Mouse (Mus musculus) natural killer cell, adult 2 months (primary cell): ENCODE results near the gene Cysrt1.

ENCODE experiments used
- DNase-seq, 2 experiments: peaks; one replicate each; pipeline ENCODE4 v3.0.0; 2022; ENCODE audit warnings: low spot score in 2 of 2

Gene Cysrt1

GRCm38 (mm10) chr2:25236614-25237013 lies 5.6 kb downstream of the Cysrt1 start, which contains the start of gene Rnf224:
Rnf224 (minus strand) TSS chr2:25236787.
- no peak for DNase-seq

GRCm38 (mm10) chr2:25234551-25235220 lies 7.6 kb downstream of the Cysrt1 start:
- DNase-seq, result no peak

DNA sequence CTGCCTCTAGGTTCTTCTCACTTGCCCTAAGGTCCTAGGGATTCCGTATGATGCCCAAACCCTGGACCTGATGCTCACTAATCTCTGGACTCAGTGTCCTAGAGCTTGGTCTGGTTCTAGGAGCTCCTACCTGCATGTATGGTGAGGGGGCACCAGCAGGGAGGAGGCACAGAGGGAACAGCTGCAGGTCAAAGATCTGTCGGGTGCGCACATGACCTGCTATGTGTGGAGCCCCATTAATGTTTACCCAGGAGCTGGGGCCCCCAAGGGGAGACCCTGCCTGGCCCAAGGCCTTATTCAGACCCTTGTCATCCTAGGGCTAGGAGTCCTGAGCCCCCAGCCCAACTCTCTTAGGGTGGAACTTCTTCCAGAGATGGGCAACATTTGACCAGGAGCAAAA lies 8.2 kb downstream of the Cysrt1 start, which contains the start of gene Slc34a3:
TSS of gene Slc34a3 (minus strand) at position 315 of the 400 bp plus-strand sequence.
- DNase-seq, result no peak

- no peak for DNase-seq
Measured at GRCm38 (mm10) chr2:25233421-25233820, 8.8 kb downstream of the Cysrt1 start.

- no peak for DNase-seq
Measured at GRCm38 (mm10) chr2:25231038-25231437, 11.2 kb downstream of the Cysrt1 start.

GRCm38 (mm10) chr2:25230581-25230980 lies 11.7 kb downstream of the Cysrt1 start:
- no peak for DNase-seq

DNA sequence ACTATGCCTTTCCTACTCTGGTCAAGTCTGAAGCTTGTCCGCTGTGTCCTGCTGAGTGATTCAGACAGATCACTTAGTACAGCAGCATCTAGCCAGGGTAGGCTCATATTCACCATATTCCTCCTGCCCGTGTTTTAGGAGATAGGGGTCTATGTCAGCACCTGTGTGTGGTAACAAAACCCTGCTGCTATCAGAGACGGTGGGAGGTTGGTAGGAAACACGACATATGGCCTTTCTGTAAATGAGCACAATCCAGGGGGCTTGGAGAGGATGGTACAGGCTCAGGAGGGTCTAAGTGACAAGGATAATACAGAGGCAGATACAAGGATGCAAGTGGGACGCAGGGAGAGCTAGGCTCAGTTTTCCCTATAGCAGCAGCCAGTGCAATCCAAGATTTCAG lies 12.7 kb downstream of the Cysrt1 start:
- no peak for DNase-seq

DNA sequence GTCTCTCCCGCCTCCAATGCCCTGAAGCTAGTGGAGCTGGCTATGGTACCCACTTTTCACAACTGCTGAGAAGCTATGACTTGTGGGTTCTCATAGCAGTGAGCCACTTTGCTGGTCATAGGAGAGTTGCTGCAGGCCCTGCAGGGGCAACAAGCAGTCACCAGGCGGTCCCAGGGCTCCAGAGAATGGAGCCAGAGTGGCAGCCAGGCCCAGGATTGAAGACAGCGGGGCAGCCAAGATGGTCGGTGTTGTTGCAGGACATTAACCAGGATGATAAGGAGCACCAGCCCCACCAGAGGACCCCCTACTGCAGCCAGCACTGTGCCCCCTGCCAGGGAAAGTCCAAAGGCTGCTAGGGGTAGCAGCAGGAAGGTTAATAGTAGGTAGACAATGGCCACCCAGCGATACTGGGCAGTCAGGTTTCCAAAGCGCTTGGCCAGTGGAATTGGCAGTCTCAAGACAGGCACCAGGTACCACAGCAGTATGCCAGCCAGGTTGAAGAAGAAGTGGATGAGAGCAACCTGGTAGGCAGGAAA lies 13.2 kb downstream of the Cysrt1 start:
- no peak for DNase-seq

GRCm38 (mm10) chr2:25228431-25228889 lies 13.8 kb downstream of the Cysrt1 start:
- DNase-seq, result peak; percentile 91

DNA sequence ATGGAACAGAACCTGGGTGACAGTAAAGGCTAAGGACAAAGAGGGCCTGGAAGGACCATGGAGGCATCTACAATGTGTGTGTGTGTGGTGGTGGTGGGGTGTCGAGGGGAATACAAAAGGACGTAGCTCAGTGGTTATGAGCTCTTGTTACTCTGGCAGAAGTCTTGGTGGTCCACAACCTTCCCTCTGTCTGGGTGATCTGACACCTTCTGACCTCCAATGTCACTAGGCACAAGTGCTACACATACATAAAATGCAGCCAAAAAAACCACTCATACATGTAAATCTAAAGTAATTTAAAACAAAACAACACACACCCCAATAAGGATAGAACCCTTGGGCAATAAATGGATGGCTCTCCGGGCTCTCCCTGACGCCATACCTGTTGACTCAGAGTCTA lies 14.8 kb downstream of the Cysrt1 start:
- no peak for DNase-seq

- DNase-seq, result no peak
Measured at GRCm38 (mm10) chr2:25226864-25227263, 15.4 kb downstream of the Cysrt1 start.

DNA sequence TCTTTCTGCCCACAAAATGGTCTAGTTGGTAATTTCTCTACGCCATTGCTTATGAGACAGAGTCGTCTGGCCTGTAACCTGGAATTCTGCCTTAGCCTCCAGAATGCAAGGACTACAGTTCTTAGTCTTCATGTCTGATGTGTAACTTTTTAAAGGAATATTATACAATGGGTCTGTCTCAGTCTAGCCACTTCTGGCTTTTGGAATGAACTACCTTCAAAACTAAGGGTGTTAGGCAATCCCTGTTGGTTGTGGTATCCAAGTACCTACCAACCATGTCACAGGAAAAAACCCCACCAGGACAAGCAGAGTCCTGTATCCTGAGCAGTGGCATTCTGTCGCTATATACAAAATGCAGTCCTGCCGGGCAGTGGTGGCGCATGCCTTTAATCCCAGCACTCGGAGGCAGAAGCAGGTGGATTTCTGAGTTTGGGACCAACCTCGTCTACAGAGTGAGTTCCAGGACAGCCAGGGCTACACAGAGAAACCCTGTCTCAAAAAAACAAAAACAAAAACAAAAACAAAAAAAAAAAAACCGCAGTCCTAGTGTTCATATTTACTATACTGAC lies 16.4 kb downstream of the Cysrt1 start:
- DNase-seq, result no peak

- DNase-seq, result peak; percentile 99
Measured at GRCm38 (mm10) chr2:25224766-25225752, 17.2 kb downstream of the Cysrt1 start.

DNA sequence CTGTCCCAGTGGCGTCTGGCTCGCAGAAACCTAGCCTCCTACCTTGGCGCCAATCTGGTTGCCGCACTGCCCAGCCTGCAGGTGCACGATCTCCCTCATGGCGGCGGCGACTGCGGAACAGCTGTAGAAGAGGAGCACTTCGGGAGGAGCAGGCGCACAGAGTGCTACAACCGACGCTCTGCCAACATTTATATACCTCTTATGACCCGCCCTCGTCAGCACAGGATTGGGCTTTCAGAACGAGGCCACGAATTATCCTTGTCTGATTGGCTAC lies 17.8 kb downstream of the Cysrt1 start, which contains the start of gene Tubb4b:
TSS of gene Tubb4b (minus strand) at position 211 of the 274 bp plus-strand sequence.
- no peak for DNase-seq

DNA sequence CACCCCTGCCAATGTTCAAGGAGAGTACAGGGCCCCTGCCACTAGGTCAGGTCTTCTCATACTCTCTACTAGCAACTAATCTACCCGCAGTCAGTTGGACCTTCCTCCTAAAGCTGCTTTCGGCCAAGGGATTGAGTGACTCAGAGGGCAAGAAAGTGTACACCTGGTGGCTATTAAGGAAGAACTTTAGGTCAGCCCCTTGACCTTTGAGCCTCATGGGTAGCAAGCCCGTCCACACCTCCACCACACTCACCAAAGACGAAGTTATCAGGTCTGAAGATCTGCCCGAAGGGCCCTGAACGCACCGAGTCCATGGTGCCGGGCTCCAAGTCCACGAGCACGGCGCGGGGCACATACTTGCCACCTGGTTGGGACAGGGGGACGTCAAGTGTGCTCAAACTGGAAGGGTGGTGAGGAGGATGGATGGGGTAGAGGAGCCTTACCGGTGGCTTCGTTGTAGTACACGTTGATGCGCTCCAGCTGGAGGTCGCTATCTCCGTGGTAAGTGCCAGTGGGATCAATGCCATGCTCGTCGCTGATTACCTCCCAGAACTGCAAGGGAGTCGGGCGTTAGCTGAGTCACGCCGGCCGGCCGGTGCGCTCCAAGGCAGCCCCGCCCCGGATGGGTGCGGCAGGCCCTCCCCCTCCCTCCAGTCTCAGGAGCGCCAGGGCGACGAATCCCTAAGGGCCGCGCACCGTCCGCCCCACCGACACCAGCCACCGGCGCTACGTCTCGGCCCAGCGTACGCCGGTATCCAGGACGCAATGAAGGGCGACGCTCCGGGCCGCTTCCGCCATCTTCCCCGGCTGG lies 18.4 kb downstream of the Cysrt1 start:
- DNase-seq, result no peak

- no peak for DNase-seq
Measured at GRCm38 (mm10) chr2:25221331-25221772, 20.9 kb downstream of the Cysrt1 start.

- DNase-seq, result no peak
Measured at GRCm38 (mm10) chr2:25218445-25218844, 23.8 kb downstream of the Cysrt1 start, which contains the start of gene Fam166a. Fam166a (plus strand) TSS chr2:25218745.

- no peak for DNase-seq
Measured at GRCm38 (mm10) chr2:25217666-25218065, 24.6 kb downstream of the Cysrt1 start.

GRCm38 (mm10) chr2:25214444-25214843 lies 27.8 kb downstream of the Cysrt1 start, which contains the start of gene Stpg3:
Stpg3 (minus strand) TSS chr2:25214637.
- no peak for DNase-seq

DNA sequence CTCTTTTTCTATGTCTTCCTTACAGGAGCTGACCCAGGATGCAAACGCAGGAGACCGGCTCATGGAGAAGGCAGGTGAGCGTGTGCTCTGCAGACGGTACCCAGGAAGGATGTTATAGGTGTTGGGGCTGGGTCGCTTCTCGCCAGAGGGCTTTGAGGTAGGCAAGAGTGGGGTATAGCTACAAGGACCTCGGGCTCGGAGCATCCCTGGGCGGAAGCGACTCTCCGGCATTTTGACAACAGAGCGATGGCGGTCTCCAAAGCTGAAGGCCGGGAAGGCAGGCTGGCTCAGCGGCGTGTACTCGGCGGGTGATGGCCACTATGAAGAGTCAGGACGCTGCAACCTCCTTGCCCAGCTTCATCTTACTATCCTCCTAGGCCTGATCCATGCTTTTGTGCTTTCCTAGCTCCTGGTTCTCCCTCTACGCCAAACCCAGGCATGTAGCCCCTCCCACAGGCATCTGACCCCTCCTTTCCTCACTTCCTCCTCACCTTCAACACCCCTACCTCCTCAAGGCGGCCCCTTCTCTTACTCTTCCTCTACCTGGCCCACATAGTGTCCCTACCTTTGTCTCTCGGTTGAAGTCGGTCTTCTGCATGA lies 28.9 kb downstream of the Cysrt1 start:
- no peak for DNase-seq
